Mouse (Mus musculus): ENCODE data around the gene Car15.
A peak's percentile ranks its signal among the peaks of the same experiment; 100 is the strongest.

Gene Car15

DNA sequence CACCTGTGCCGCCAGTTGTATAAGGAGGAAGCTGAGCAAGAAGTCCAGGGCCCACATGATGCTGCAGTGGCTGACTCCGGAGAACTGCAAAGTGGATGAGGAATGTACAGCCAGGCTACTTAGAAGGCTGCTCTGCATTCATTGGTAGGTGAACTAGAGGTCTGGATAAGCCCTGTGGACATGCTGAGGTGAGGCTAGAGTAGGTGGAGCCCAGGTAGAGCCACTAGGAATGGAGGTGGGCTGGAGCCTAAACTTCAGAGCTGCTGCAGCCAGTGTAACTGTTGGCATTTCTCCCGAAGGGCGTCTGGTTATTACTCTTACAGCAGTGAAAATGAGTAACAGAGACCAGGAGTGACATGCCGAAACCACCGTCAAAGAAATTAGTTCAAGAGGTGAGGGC, at the start of gene Car15:
TSS of gene Car15 (minus strand) at position 314 of the 400 bp plus-strand sequence.
- DNase-seq (ENCODE audit: low read depth): no peak

- no peak for DNase-seq (ENCODE audit: low read depth)
These were observed 46.0 kb upstream of the Car15 start for GRCm38 (mm10) chr16:17884116-17884515.

DNA sequence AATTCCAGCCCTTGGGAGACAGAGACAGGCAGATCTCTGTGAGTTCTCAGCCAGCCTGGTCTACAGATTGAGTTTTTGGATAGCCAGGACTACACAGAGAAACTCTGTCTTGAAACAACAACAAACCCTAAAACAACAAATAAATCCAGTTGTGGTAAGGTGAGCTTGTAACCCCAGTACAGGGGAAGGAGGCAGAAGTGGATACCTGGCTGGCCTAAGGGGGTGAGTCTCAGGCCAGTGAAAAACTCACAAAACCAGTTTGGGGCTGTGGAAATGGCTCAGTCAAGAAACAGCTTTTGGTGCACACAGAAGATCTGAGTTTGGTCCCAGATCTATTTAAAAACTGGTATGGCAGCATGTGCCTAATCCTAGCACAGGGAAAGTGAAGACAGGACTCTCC, 44.0 kb upstream of the Car15 start:
- no peak for DNase-seq (ENCODE audit: low read depth)

- DNase-seq (ENCODE audit: low read depth): no peak
These were observed 41.4 kb upstream of the Car15 start for GRCm38 (mm10) chr16:17879571-17879970.

GRCm38 (mm10) chr16:17876096-17876495, 37.9 kb upstream of the Car15 start:
- DNase-seq (ENCODE audit: low read depth): no peak

- DNase-seq (ENCODE audit: low read depth): no peak
These were observed 37.0 kb upstream of the Car15 start for GRCm38 (mm10) chr16:17875174-17875573.

DNA sequence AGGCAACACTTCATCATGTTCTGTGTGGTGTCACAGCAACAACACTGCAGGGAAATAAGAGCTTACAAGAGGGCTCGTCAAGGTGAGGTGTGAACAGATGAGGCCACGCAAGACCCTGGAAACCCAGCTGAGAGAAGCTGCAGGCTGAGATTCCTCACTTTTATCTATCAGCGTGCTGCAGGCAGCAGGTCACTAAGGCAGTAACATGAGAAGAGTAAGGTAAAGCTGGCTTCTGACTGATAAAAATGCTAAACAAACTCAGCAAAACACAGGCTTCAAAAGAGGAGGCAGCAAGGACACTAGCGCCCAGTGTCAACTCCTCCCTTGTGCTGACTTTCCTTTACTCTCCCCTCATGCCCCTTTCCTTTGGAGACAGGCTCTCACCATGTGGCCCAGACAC, 34.8 kb upstream of the Car15 start:
- DNase-seq (ENCODE audit: low read depth): no peak

DNA sequence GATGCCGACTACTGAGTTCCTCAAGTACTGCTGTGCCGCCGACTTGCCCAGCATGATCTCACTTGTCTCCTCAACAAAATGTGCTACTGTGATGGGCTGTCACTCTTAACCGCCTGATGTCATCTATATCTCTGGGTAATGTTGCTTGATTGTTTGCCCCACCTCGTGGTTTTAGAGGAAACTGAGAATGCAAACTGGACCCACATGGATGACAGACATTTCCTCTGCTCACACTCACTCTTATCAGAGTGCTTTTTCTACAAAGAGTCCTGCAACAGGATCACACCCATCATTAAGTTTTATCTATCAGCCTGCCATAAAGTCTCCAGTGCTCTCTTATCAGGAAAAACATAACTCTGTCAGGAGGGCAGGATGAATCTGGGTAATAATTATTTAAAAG, 33.1 kb upstream of the Car15 start:
- no peak for DNase-seq (ENCODE audit: low read depth)

- no peak for DNase-seq (ENCODE audit: low read depth)
These were observed 27.6 kb upstream of the Car15 start for GRCm38 (mm10) chr16:17865770-17866169.

GRCm38 (mm10) chr16:17865293-17865692, 27.1 kb upstream of the Car15 start:
- no peak for DNase-seq (ENCODE audit: low read depth)

GRCm38 (mm10) chr16:17858592-17858991, 20.4 kb upstream of the Car15 start:
- DNase-seq (ENCODE audit: low read depth): peak; percentile 37

DNA sequence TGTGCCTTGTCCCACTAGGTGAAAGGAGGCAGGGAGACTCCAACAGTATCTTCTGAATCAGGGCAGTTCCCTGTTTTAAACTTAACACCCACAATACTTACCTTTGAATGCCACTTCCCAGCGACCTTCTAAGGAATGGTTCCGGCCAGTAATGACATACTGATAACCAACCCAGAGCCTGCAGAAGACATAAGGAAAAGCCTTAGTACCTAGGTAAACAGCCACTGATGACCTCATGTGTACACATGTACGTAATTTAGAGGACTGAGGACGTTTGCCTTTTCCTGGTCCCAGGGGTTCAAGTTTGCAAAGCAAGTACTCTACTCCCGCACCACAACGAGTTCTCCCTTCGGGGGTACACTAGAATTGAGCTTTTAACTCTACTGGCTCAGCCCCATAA, 19.0 kb upstream of the Car15 start:
- DNase-seq (ENCODE audit: low read depth): no peak

DNA sequence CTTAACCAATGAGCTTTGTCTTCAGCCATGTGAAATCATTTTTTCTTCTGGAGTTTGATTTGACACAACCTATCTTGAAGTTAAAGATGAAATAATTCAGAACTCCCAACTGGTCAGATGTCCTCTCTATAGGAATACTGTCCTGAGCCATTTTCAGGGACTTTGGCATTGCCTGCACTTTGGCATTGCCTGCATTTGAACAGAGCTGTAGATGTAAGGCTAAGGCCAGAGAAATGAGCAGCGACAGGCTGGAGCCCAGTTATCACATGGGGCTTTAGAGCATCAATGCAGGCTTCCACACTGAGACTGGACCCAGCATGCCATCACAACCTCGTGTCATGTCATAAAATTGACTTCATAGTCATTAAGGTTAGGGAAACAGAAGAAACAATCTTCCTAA, 15.1 kb upstream of the Car15 start:
- no peak for DNase-seq (ENCODE audit: low read depth)

DNA sequence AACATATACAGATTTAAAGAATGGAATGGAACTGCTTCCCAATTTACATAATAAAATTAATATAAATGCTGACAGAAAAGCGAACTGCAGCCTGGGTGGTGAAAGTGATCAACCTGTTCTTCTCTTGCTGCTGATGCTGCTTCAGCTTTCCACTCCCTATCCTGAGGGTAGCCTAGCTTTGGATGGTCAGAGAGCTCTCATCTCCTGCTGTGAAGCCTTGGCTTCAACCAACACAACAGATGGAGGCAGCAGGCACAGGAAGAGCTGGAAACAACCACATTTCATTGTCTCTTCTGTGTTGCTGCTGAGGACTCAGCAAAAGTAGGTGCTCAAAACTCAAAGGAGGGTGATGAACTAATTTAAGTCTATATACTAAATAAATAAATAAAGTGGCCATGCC, 13.7 kb upstream of the Car15 start:
- no peak for DNase-seq (ENCODE audit: low read depth)

GRCm38 (mm10) chr16:17851331-17851730, 13.2 kb upstream of the Car15 start:
- no peak for DNase-seq (ENCODE audit: low read depth)

GRCm38 (mm10) chr16:17849486-17849885, 11.3 kb upstream of the Car15 start:
- DNase-seq (ENCODE audit: low read depth): no peak

DNA sequence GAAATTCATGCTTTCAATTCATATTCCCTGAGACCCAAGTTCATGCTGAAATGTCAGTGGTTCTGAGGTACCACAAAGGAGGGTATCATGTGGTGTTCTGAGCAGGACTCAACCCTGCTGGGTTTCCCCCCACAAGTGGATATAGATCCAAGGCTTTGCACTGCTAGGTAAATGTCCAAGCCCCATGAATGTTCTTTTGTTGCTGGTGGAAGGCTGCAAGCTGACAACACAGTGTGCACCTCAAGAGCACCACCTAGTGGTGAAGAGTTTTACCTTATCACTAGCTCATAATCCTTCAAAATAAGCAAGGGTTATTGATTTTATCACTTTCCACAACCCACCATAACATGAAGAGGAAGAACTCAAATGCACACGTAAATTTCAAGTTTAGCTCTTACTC, 10.8 kb upstream of the Car15 start:
- DNase-seq (ENCODE audit: low read depth): peak; percentile 70

DNA sequence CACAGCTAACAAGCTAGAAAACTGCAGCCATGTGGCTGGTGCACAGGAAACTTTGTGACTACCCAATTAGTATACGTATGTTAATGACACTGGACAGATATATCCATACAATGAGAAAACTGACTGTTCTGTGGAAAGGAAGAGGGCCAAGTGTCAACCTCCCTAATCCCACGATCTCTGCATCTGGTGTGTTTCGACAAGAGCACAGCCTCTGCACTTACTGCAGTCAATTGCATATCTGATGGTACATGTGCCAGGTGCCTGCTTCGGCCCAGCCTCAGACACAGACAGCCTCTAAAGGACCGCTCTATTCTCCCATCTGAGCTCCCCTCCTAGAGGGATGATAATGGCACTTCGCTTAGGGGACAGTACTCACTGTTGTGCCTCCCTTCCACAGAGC, 10.3 kb upstream of the Car15 start:
- no peak for DNase-seq (ENCODE audit: low read depth)

- DNase-seq (ENCODE audit: low read depth): no peak
These were observed 5.7 kb upstream of the Car15 start for GRCm38 (mm10) chr16:17843701-17844365.

DNA sequence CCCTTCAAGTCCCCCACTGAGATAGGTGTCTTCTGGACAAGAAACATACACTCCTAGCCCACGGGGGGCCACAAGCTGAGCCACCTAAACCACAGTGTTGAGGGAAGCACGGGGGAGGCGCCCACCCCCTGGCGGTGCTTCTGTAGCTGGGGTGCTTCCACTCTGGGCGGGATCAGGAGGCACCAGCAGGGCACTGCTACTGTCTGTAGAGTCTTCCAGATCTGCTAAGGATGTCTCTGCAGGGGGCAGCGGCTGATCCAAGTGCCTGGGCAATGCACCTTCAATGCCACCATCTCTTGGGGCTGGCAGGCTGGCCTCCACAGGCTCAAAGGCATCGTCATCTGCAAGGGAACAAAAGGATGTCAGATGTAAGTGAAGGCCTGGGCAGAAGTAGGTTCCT, 4.3 kb upstream of the Car15 start:
- no peak for DNase-seq (ENCODE audit: low read depth)

DNA sequence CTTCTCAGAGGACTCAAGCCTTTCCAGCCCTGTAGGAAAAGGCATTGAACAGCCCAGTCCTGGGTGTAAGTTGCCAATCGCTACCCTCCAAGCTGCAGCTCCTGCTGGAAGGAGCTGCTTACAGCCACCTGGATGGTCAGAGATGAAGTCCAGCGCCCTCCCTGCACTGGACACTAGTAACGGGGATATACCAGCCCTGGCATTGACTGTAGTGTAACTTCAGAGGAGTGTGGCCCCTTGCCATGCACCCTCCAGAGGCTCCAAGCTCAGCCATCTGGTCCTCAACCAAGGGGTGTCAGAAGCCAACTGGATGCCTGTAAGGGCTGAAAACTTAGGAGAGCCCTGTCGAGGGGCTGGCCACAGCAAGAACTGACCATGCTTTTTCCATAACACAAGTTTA, 1.8 kb upstream of the Car15 start:
- no peak for DNase-seq (ENCODE audit: low read depth)

- DNase-seq (ENCODE audit: low read depth): no peak
These were observed 2.7 kb downstream of the Car15 start for GRCm38 (mm10) chr16:17835481-17835880.

DNA sequence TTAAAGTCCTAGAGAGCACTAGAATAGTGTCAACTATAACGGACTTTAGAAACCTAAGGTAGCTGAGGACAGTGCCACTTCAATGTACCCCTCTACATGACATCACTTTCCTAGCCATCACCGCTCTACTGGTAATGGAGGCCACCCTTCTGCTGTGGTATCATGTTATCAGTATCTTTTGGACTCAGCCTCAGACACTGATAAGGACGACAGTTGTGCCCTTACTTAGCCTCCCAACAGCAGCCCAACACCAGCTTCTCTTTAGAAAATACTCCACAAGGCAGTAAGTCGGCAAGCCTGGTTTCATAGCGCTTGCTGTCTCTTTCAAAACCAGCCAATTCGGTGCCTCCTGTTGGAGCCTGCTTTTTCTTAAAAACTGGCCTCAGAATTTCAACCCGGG, 3.6 kb downstream of the Car15 start:
- no peak for DNase-seq (ENCODE audit: low read depth)

DNA sequence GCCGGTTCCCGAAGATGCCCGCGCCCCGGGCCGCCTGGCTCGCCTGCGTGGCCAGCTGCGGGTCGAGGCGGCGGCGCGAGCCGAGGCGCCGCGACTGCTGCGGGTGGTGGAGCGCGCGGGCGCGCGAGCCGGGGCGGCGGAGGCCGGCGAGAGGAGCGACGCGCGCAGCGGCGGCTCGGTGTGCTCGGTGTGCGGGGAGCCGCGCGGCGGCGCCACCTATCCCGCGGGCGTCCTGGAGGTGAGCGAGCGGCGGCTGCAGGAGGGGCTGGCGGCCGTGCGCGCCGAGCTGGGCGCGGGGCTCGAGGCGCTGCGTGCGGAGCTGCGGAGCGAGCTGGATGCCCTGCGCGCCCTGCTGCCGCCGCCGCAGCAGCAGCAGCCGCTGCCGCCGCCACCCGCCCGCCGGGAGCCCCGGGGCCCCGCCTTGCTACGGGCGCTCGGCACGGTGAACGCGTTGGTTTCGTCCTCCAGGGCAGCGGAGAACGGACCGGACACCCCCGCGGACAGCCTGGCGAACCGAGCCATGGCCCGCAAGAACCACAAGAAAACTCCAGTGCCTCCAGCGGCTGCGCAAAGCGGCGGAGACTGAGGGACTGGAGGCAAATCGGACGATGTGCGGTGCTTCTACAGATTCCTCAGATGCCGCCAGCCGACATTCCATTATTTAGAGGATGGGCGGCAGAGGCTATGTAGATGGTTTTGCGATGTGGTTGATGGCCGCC, 4.3 kb downstream of the Car15 start:
- DNase-seq (ENCODE audit: low read depth): no peak

Measured in naive thymus-derived CD4-positive, alpha-beta T cell, adult 2 months (primary cell).